Mouse (Mus musculus): ENCODE data around the gene B130006D01Rik. TPM values are rescaled to one million over a fixed set of nuclear protein-coding genes. Genes with fewer than 3 reads are reported as not detected.

Gene B130006D01Rik
- polyA plus RNA-seq, 1 experiment from 2014 or later = 0.36 TPM

- no peak overlapping the region for H3K27ac ChIP-seq (replicated peaks)
- H3K36me3 ChIP-seq (ENCODE audit: control insufficient read depth, insufficient read depth, low read length) = no peaks in the 10 kb centered on the region
- no peak overlapping the region for H3K9ac ChIP-seq (ENCODE audit: low read length)
- H3K4me1 ChIP-seq (replicated peaks; ENCODE audit: control insufficient read depth, insufficient read depth) = no peaks in the 10 kb centered on the region
- DNase-seq (ENCODE audit: low spot score) = no peak
- no peaks in the 10 kb centered on the region for H3K27me3 ChIP-seq (ENCODE audit: control insufficient read depth, insufficient read depth, low read length)
- TF ChIP-seq CTCF (IDR thresholded peaks at IDR 0.05; ENCODE audit: low read depth) = no peak
- TF ChIP-seq EP300 (optimal IDR thresholded peaks at IDR 0.05) = no peak
- H3K4me2 ChIP-seq (replicated peaks; ENCODE audit: low read depth) = no peak overlapping the region
- WGBS = 87% methylated on average over 13 of the region's 13 CpGs
- no peak overlapping the region for H3K4me3 ChIP-seq (ENCODE audit: low read depth, low read length)
- ATAC-seq (ENCODE audit: low FRiP score, low TSS enrichment) = no peak
- H3K9me3 ChIP-seq (ENCODE audit: control insufficient read depth, low read length) = no peaks in the 10 kb centered on the region
Observed at GRCm38 (mm10) chr11:95700778-95701739, 22.3 kb upstream of the B130006D01Rik start.

GRCm38 (mm10) chr11:95704032-95704969 is 19.1 kb upstream of the B130006D01Rik start:
- Histone ChIP-seq H3K36me3 (ENCODE audit: control insufficient read depth, insufficient read depth, low read length) (no peaks in the 10 kb centered on the region), H3K9ac (ENCODE audit: low read length) (no peak overlapping the region), H3K27me3 (ENCODE audit: control insufficient read depth, insufficient read depth, low read length) (no peaks in the 10 kb centered on the region), H3K9me3 (ENCODE audit: control insufficient read depth, low read length) (no peaks in the 10 kb centered on the region), H3K27ac (replicated peaks) (no peak overlapping the region), H3K4me2 (replicated peaks; ENCODE audit: low read depth) (no peak overlapping the region), H3K4me3 (ENCODE audit: low read depth, low read length) (no peak overlapping the region), H3K4me1 (replicated peaks; ENCODE audit: control insufficient read depth, insufficient read depth) (no peaks in the 10 kb centered on the region)
- DNase-seq (ENCODE audit: low spot score) (no peak), ATAC-seq (ENCODE audit: low FRiP score, low TSS enrichment) (no peak)
- WGBS = 85% methylated on average over 12 of the region's 12 CpGs
- TF ChIP-seq CTCF (IDR thresholded peaks at IDR 0.05; ENCODE audit: low read depth) (no peak), EP300 (optimal IDR thresholded peaks at IDR 0.05) (no peak)

- ATAC-seq (ENCODE audit: low FRiP score, low TSS enrichment) (no peak), DNase-seq (ENCODE audit: low spot score) (no peak)
- H3K4me1 ChIP-seq (replicated peaks; ENCODE audit: control insufficient read depth, insufficient read depth) = no peaks in the 10 kb centered on the region
- H3K9me3 ChIP-seq (ENCODE audit: control insufficient read depth, low read length) = no peaks in the 10 kb centered on the region
- H3K4me2 ChIP-seq (replicated peaks; ENCODE audit: low read depth) = no peak overlapping the region
- no peaks in the 10 kb centered on the region for H3K36me3 ChIP-seq (ENCODE audit: control insufficient read depth, insufficient read depth, low read length)
- 60% methylated on average over 4 of the region's 4 CpGs for WGBS
- no peak overlapping the region for H3K9ac ChIP-seq (ENCODE audit: low read length)
- H3K4me3 ChIP-seq (ENCODE audit: low read depth, low read length) = no peak overlapping the region
- no peak overlapping the region for H3K27ac ChIP-seq (replicated peaks)
- H3K27me3 ChIP-seq (ENCODE audit: control insufficient read depth, insufficient read depth, low read length) = no peaks in the 10 kb centered on the region
- TF ChIP-seq CTCF (IDR thresholded peaks at IDR 0.05; ENCODE audit: low read depth) = no peak
- TF ChIP-seq EP300 (optimal IDR thresholded peaks at IDR 0.05) = no peak
Observed at GRCm38 (mm10) chr11:95704970-95705330, 18.4 kb upstream of the B130006D01Rik start.

- 87% methylated on average over 6 of the region's 6 CpGs for WGBS
- ATAC-seq (ENCODE audit: low FRiP score, low TSS enrichment) (no peak), DNase-seq (ENCODE audit: low spot score) (no peak)
- no peaks in the 10 kb centered on the region for H3K4me1 ChIP-seq (replicated peaks; ENCODE audit: control insufficient read depth, insufficient read depth)
- no peaks in the 10 kb centered on the region for H3K27me3 ChIP-seq (ENCODE audit: control insufficient read depth, insufficient read depth, low read length)
- no peaks in the 10 kb centered on the region for H3K36me3 ChIP-seq (ENCODE audit: control insufficient read depth, insufficient read depth, low read length)
- H3K9ac ChIP-seq (ENCODE audit: low read length) = no peak overlapping the region
- H3K4me3 ChIP-seq (ENCODE audit: low read depth, low read length) = no peak overlapping the region
- TF ChIP-seq EP300 (optimal IDR thresholded peaks at IDR 0.05) = no peak
- H3K27ac ChIP-seq (replicated peaks) = no peak overlapping the region
- no peaks in the 10 kb centered on the region for H3K9me3 ChIP-seq (ENCODE audit: control insufficient read depth, low read length)
- H3K4me2 ChIP-seq (replicated peaks; ENCODE audit: low read depth) = no peak overlapping the region
Observed at GRCm38 (mm10) chr11:95709534-95710040, 13.8 kb upstream of the B130006D01Rik start.

GRCm38 (mm10) chr11:95710478-95710877 is 12.9 kb upstream of the B130006D01Rik start:
- H3K27me3 ChIP-seq (ENCODE audit: control insufficient read depth, insufficient read depth, low read length) = no peaks in the 10 kb centered on the region
- no peaks in the 10 kb centered on the region for H3K9me3 ChIP-seq (ENCODE audit: control insufficient read depth, low read length)
- no peak overlapping the region for H3K4me2 ChIP-seq (replicated peaks; ENCODE audit: low read depth)
- ATAC-seq (ENCODE audit: low FRiP score, low TSS enrichment) (no peak), DNase-seq (ENCODE audit: low spot score) (no peak)
- no peak for TF ChIP-seq CTCF (IDR thresholded peaks at IDR 0.05; ENCODE audit: low read depth)
- no peak for TF ChIP-seq EP300 (optimal IDR thresholded peaks at IDR 0.05)
- no peak overlapping the region for H3K27ac ChIP-seq (replicated peaks)
- 81% methylated on average over 7 of the region's 7 CpGs for WGBS
- H3K36me3 ChIP-seq (ENCODE audit: control insufficient read depth, insufficient read depth, low read length) = no peaks in the 10 kb centered on the region
- no peaks in the 10 kb centered on the region for H3K4me1 ChIP-seq (replicated peaks; ENCODE audit: control insufficient read depth, insufficient read depth)
- no peak overlapping the region for H3K4me3 ChIP-seq (ENCODE audit: low read depth, low read length)
- H3K9ac ChIP-seq (ENCODE audit: low read length) = no peak overlapping the region

All from stomach, postnatal 0 days (tissue).